Mouse (Mus musculus): Measurements from ENCODE around the gene Dbr1. TPM values are rescaled to one million over a fixed set of nuclear protein-coding genes. Genes with fewer than 3 reads are reported as not detected.

Dbr1 gene
- polyA plus RNA-seq, 1 experiment from 2014 or later: 17.2 TPM

- 2% methylated on average over 44 of the region's 44 CpGs for WGBS
Measured at GRCm38 (mm10) chr9:99629281-99630011, 53.8 kb downstream of the Dbr1 start, which contains the start of gene Dzip1l. Gene Dzip1l, plus strand, starts transcription at chr9:99629496.

GRCm38 (mm10) chr9:99630071-99630470 lies 54.5 kb downstream of the Dbr1 start:
- 1% methylated on average over 11 of the region's 11 CpGs for WGBS
- peak overlapping the region; percentile 84 for H3K27ac ChIP-seq (ENCODE audit: low read length)
- H3K4me1 ChIP-seq (ENCODE audit: control insufficient read depth, insufficient read depth, low read length): peaks cover 19% of the 10 kb centered on the region
- peak overlapping the region; percentile 79 for H3K4me2 ChIP-seq (ENCODE audit: low read depth, low read length)
- H3K9me3 ChIP-seq (replicated peaks; ENCODE audit: control insufficient read depth, low read length): no peaks in the 10 kb centered on the region
- peak overlapping the region; percentile 67 for H3K4me3 ChIP-seq (ENCODE audit: low read length)
- ATAC-seq (replicated peaks; ENCODE audit: extremely low read depth, insufficient read depth, low FRiP score): 0 out of 2 replicates have a peak, but pooled peaks have one; percentile 15
- H3K9ac ChIP-seq (ENCODE audit: low read length): peak overlapping the region; percentile 79
- H3K36me3 ChIP-seq (ENCODE audit: control insufficient read depth, insufficient read depth): no peaks in the 10 kb centered on the region
- no peaks in the 10 kb centered on the region for H3K27me3 ChIP-seq (ENCODE audit: control insufficient read depth, insufficient read depth, low read length)

More at GRCm38 (mm10) chr9:99629281-99630011, 53.8 kb downstream of the Dbr1 start, which contains the start of gene Dzip1l:
- H3K9me3 ChIP-seq (replicated peaks; ENCODE audit: control insufficient read depth, low read length): no peaks in the 10 kb centered on the region
- H3K4me2 ChIP-seq (ENCODE audit: low read depth, low read length): peak within 1 kb of the TSS; percentile 79
- peak within 1 kb of the TSS; percentile 67 for H3K4me3 ChIP-seq (ENCODE audit: low read length)
- no peaks in the 10 kb centered on the region for H3K36me3 ChIP-seq (ENCODE audit: control insufficient read depth, insufficient read depth)
- H3K4me1 ChIP-seq (ENCODE audit: control insufficient read depth, insufficient read depth, low read length): peaks cover 19% of the 10 kb centered on the region
- H3K9ac ChIP-seq (ENCODE audit: low read length): peak within 1 kb of the TSS; percentile 79
- peak within 1 kb of the TSS; percentile 84 for H3K27ac ChIP-seq (ENCODE audit: low read length)
- no peaks in the 10 kb centered on the region for H3K27me3 ChIP-seq (ENCODE audit: control insufficient read depth, insufficient read depth, low read length)
- ATAC-seq (replicated peaks; ENCODE audit: extremely low read depth, insufficient read depth, low FRiP score): peak; percentile 90

- Histone ChIP-seq H3K9me3 (replicated peaks; ENCODE audit: control insufficient read depth, low read length) (no peaks in the 10 kb centered on the region), H3K4me3 (ENCODE audit: low read length) (peak overlapping the region; percentile 67), H3K9ac (ENCODE audit: low read length) (peak overlapping the region; percentile 79), H3K27ac (ENCODE audit: low read length) (peak overlapping the region; percentile 84), H3K36me3 (ENCODE audit: control insufficient read depth, insufficient read depth) (no peaks in the 10 kb centered on the region), H3K27me3 (ENCODE audit: control insufficient read depth, insufficient read depth, low read length) (no peaks in the 10 kb centered on the region), H3K4me1 (ENCODE audit: control insufficient read depth, insufficient read depth, low read length) (peaks cover 19% of the 10 kb centered on the region), H3K4me2 (ENCODE audit: low read depth, low read length) (peak overlapping the region; percentile 79)
- WGBS: 42% methylated on average over 9 of the region's 9 CpGs
- ATAC-seq (replicated peaks; ENCODE audit: extremely low read depth, insufficient read depth, low FRiP score): no peak
Measured at GRCm38 (mm10) chr9:99630528-99631125, 55.0 kb downstream of the Dbr1 start.

DNA sequence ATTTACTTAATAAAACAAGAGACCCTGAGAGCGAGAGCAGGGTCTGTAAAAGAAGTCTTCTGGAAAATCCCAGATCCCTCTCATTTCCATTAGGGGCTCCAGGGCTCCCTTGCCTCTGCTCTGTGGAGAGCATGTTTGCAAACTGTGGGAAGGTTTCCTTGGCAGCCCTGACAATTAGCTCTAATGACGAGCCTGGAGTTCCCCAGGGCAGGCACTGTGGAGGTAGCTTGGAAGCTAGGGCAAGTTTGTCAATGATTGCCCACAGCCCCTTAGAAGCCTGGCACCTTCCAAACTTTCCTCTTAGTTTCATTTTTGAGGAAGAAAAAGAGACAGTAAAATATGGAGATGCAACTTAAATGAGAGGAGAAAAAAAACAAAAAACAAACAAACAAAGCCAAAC lies 56.2 kb downstream of the Dbr1 start:
- H3K4me3 ChIP-seq (ENCODE audit: low read length): peak overlapping the region; percentile 3; the same call in 1 of the 2 replicates
- H3K27ac ChIP-seq (ENCODE audit: low read length): no peak overlapping the region
- no peaks in the 10 kb centered on the region; the same call in 1 of the 2 replicates for H3K36me3 ChIP-seq (ENCODE audit: control insufficient read depth, insufficient read depth)
- no peaks in the 10 kb centered on the region for H3K27me3 ChIP-seq (ENCODE audit: control insufficient read depth, insufficient read depth, low read length)
- H3K4me1 ChIP-seq (ENCODE audit: control insufficient read depth, insufficient read depth, low read length): peaks cover 19% of the 10 kb centered on the region
- H3K9ac ChIP-seq (ENCODE audit: low read length): no peak overlapping the region
- H3K9me3 ChIP-seq (replicated peaks; ENCODE audit: control insufficient read depth, low read length): no peaks in the 10 kb centered on the region
- H3K4me2 ChIP-seq (ENCODE audit: low read depth, low read length): peak overlapping the region; percentile 46
- WGBS: 48% methylated on average over 2 of the region's 2 CpGs
- ATAC-seq (replicated peaks; ENCODE audit: extremely low read depth, insufficient read depth, low FRiP score): no peak

DNA sequence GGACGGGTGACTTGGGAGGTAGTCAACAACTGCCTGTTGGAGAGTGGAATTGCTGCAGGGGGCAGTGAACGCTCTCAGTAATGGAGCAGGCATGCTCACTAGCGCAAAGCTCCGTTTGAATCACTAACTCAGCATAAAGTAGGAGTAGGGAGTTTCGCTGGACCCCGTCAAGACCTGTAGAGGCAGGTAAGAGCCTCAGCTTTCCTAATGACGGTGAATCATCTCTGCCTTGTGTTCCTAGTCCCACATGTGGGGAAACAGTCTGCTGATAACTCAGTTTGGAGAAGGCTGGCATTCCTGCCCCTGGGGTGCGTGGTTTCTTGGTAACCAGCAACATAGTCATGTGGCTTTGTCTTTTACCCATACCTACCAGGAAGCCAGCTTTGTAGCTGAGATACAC lies 56.7 kb downstream of the Dbr1 start:
- H3K9ac ChIP-seq (ENCODE audit: low read length): no peak overlapping the region
- no peaks in the 10 kb centered on the region for H3K27me3 ChIP-seq (ENCODE audit: control insufficient read depth, insufficient read depth, low read length)
- ATAC-seq (replicated peaks; ENCODE audit: extremely low read depth, insufficient read depth, low FRiP score): no peak
- no peaks in the 10 kb centered on the region for H3K9me3 ChIP-seq (replicated peaks; ENCODE audit: control insufficient read depth, low read length)
- WGBS: 57% methylated on average over 8 of the region's 8 CpGs
- peaks cover 19% of the 10 kb centered on the region for H3K4me1 ChIP-seq (ENCODE audit: control insufficient read depth, insufficient read depth, low read length)
- H3K36me3 ChIP-seq (ENCODE audit: control insufficient read depth, insufficient read depth): peaks cover 2% of the 10 kb centered on the region; the same call in 1 of the 2 replicates
- H3K27ac ChIP-seq (ENCODE audit: low read length): no peak overlapping the region
- peak overlapping the region; percentile 3; the same call in 1 of the 2 replicates for H3K4me3 ChIP-seq (ENCODE audit: low read length)
- peak overlapping the region; percentile 46 for H3K4me2 ChIP-seq (ENCODE audit: low read depth, low read length)

Other genes starting within 250 kb of the Dbr1 start
- gene Esyt3, start 217.2 kb upstream of the Dbr1 start, polyA plus RNA-seq (2015; fragmentation: Nextera tagmentation; extraction: Ambion mirVana): 0.14 and 0.24 TPM in 2 replicates
- 15.0 and 15.1 TPM in 2 replicates for gene Mras, start 138.4 kb upstream of the Dbr1 start, polyA plus RNA-seq (2015; fragmentation: Nextera tagmentation; extraction: Ambion mirVana)
- 1.0 and 1.3 TPM in 2 replicates for gene Nme9, start 124.3 kb upstream of the Dbr1 start, polyA plus RNA-seq (2015; fragmentation: Nextera tagmentation; extraction: Ambion mirVana)
- 21.1 and 21.4 TPM in 2 replicates for gene Armc8, start 6.9 kb upstream of the Dbr1 start, polyA plus RNA-seq (2015; fragmentation: Nextera tagmentation; extraction: Ambion mirVana)
- not detected in 2 replicates for gene A4gnt, start 36.7 kb downstream of the Dbr1 start, polyA plus RNA-seq (2015; fragmentation: Nextera tagmentation; extraction: Ambion mirVana)
- 13.5 and 17.7 TPM in 2 replicates for gene Dzip1l, start 53.7 kb downstream of the Dbr1 start, polyA plus RNA-seq (2015; fragmentation: Nextera tagmentation; extraction: Ambion mirVana)
- gene Cldn18, start 141.5 kb downstream of the Dbr1 start, polyA plus RNA-seq (2015; fragmentation: Nextera tagmentation; extraction: Ambion mirVana): 2.8 and 33.7 TPM in 2 replicates